Mouse (Mus musculus) olfactory bulb, adult 2 months (tissue): Measurements from ENCODE around the gene Kcnq1.

Experiments
- CTCF ChIP-seq: fragments of 200-500 bp; IDR thresholded peaks from 2 replicates; pipeline ENCODE4 v1.5.1; 2012; ENCODE audit warnings: low read depth, mild to moderate bottlenecking, low read length, moderate library complexity; ENCODE audit not compliant: insufficient read depth
- POLR2A ChIP-seq: fragments of 200-500 bp; IDR thresholded peaks from 2 replicates; pipeline ENCODE4 v1.6.1; 2012; ENCODE audit warnings: mild to moderate bottlenecking, low read depth, low read length, moderate library complexity; ENCODE audit not compliant: insufficient read depth

GRCm38 (mm10) chr7:143136125-143136524, 30.0 kb downstream of the Kcnq1 start:
- TF ChIP-seq CTCF (no peak), POLR2A (no peak)
